Comparison of ENCODE assay signal across 12 mouse cellular contexts in genomic region chr12:116827748-116828147, GRCm38 (mm10).
DNase-seq lines count a peak whose midpoint lies in the region; ATAC-seq and TF ChIP-seq lines count a peak whose summit lies in the region.
"Had no signal": no experiment of that assay in that cellular context is flagged by ENCODE, and none has a peak within 500 bp of the region (broad histone marks: within the 10 kb centered on the region; RNA-seq: fewer than 3 reads in every experiment).

No protein-coding gene starts in this region.

- no peak for ATAC-seq in forebrain, postnatal 0 days
- ATAC-seq in forebrain, embryonic 12.5 days (ENCODE audit: low FRiP score): no peak

- TF ChIP-seq CTCF in forebrain, postnatal 0 days (IDR thresholded peaks at IDR 0.05; ENCODE audit: low read depth): peak; percentile 54
- TF ChIP-seq CTCF in layer of hippocampus, adult 2 months (conservative IDR thresholded peaks at IDR 0.05): peak; percentile 60

- no peak overlapping the region for H3K4me2 ChIP-seq in forebrain, postnatal 0 days (ENCODE audit: low read depth)
- H3K4me2 ChIP-seq in forebrain, embryonic 12.5 days: no peak overlapping the region
- H3K4me2 ChIP-seq: liver, embryonic 11.5 days; lung, embryonic 15.5 days had no signal

- no peak overlapping the region for H3K4me3 ChIP-seq in forebrain, postnatal 0 days (ENCODE audit: low read depth, low read length)
- no peak overlapping the region for H3K4me3 ChIP-seq in forebrain, embryonic 12.5 days (replicated peaks)
- H3K4me3 ChIP-seq in layer of hippocampus, adult 2 months: no peak overlapping the region
- H3K4me3 ChIP-seq: erythroblast, embryonic 14.5 days; lung, embryonic 15.5 days had no signal

- no peaks in the 10 kb centered on the region for H3K27me3 ChIP-seq in forebrain, postnatal 0 days (ENCODE audit: insufficient read depth, low read length)
- no peaks in the 10 kb centered on the region for H3K27me3 ChIP-seq in forebrain, embryonic 12.5 days
- H3K27me3 ChIP-seq: lung, embryonic 15.5 days had no signal

- no peaks in the 10 kb centered on the region for H3K36me3 ChIP-seq in forebrain, postnatal 0 days (ENCODE audit: insufficient read depth)
- no peaks in the 10 kb centered on the region for H3K36me3 ChIP-seq in forebrain, embryonic 12.5 days (replicated peaks)
- H3K36me3 ChIP-seq: lung, embryonic 15.5 days had no signal

- no peak overlapping the region for H3K27ac ChIP-seq in forebrain, postnatal 0 days (ENCODE audit: low read depth, low read length)
- no peak overlapping the region for H3K27ac ChIP-seq in forebrain, embryonic 12.5 days
- no peak overlapping the region for H3K27ac ChIP-seq in layer of hippocampus, adult 2 months
- H3K27ac ChIP-seq: lung, embryonic 15.5 days had no signal

- DNase-seq in forebrain, postnatal 0 days: peak; percentile 18
- no peak for DNase-seq in layer of hippocampus, adult 2 months (ENCODE audit: low spot score in 2 of 2)
- no peak for DNase-seq in layer of hippocampus, adult 11-12 months (ENCODE audit: low spot score)
- DNase-seq in MN1 (ENCODE audit: low spot score): peak; percentile 19
- DNase-seq in kidney, postnatal 10 days: peak; percentile 6
- no peak for DNase-seq in adrenal gland, postnatal 10 days
- no peak for DNase-seq in lung, postnatal 25 days (ENCODE audit: low spot score)
- DNase-seq: cerebellum, adult 11-12 months had no signal

- WGBS in forebrain, postnatal 0 days: 42% methylated on average over 7 of the region's 7 CpGs
- 46% methylated on average over 7 of the region's 7 CpGs for WGBS in forebrain, embryonic 12.5 days

- H3K4me1 ChIP-seq in forebrain, postnatal 0 days (ENCODE audit: insufficient read depth): 0 out of 2 replicates have a peak, but pooled peaks cover 3% of the 10 kb centered on the region
- no peaks in the 10 kb centered on the region; the same call in 1 of the 2 replicates for H3K4me1 ChIP-seq in forebrain, embryonic 12.5 days
- H3K4me1 ChIP-seq: lung, embryonic 15.5 days had no signal

- 0 out of 2 replicates have a peak, but pooled peaks cover 4% of the 10 kb centered on the region for H3K9me3 ChIP-seq in forebrain, postnatal 0 days (ENCODE audit: low read length)
- no peaks in the 10 kb centered on the region for H3K9me3 ChIP-seq in forebrain, embryonic 12.5 days
- H3K9me3 ChIP-seq: lung, embryonic 15.5 days had no signal

- no peak overlapping the region for H3K9ac ChIP-seq in forebrain, postnatal 0 days
- H3K9ac ChIP-seq in forebrain, embryonic 12.5 days: no peak overlapping the region
- H3K9ac ChIP-seq: lung, embryonic 15.5 days had no signal

Comparison
In these comparisons a context has a peak if more than half of its experiments do, and no peak if none do; other contexts are left out.
1. DNase-seq: peak in forebrain, postnatal 0 days (single experiment), MN1 (single experiment) and kidney, postnatal 10 days (single experiment); none in layer of hippocampus, adult 2 months (0 of 2), layer of hippocampus, adult 11-12 months (single experiment), adrenal gland, postnatal 10 days (single experiment) and lung, postnatal 25 days (single experiment).